ENCODE assay signal across 16 mouse cellular contexts in the genomic region with DNA sequence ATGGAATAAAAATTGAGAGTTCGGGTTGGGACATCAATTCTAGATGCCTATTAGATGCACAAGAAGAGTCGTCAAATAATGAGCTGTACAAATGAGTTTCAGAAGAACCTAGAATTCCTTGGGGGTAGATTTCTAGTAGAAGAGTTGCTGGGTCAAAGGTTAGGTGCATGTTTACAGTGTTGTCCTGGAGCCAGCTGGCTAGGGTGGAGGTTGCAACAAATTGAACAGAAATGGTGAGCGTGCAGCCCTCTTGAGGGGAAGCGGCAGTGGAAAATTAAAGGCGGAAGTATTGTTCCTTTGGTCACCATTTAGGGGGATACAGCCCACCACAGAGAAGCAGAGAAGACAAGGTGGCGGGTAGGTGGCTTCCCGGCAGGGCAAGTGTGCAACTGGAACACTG. TPM values are rescaled to one million over a fixed set of nuclear protein-coding genes. Genes with fewer than 3 reads are reported as not detected.
DNase-seq lines count a peak whose midpoint lies in the region.
"Had no signal": no experiment of that assay in that cellular context is flagged by ENCODE, and none has a peak within 500 bp of the region (broad histone marks: within the 10 kb centered on the region; RNA-seq: fewer than 3 reads in every experiment).

No protein-coding gene starts in this region.

- peak; percentile 33 for DNase-seq in adrenal gland, postnatal 14 days
- no peak for DNase-seq in adrenal gland, postnatal 25 days
- DNase-seq in kidney, postnatal 25 days = peak; percentile 11 to 47
- no peak for DNase-seq in kidney, postnatal 10 days
- DNase-seq in adipocyte (ENCODE audit: low spot score) = peak; percentile 77
- DNase-seq in lung, postnatal 10 days = peak; percentile 79
- no peak for DNase-seq in gastrocnemius, adult 18-20 months (ENCODE audit: low spot score)
- no peak for DNase-seq in embryo, embryonic 11 days
- DNase-seq: cerebellum, adult 11 months; cerebellum, adult 9-11 months; gastrocnemius, postnatal 14 days; heart, adult 11 months; liver, embryonic 13.5 days; right cerebral cortex, adult 18-20 months; thymus, adult 18-20 months; thymus, postnatal 4 days had no signal

RNA-seq across cellular contexts. Expression of a gene that starts 26.8 kb away (rescaled TPM):
- 49.8 and 64.3 TPM in 2 replicates for total RNA-seq in adrenal gland, postnatal 14 days (2021)
- 42.7 and 43.7 TPM in 2 replicates for total RNA-seq in adrenal gland, postnatal 25 days (2021)
- total RNA-seq in gastrocnemius, adult 18-20 months (2021) = 10 to 100 TPM; 13.9 to 17.8 TPM

RNA-seq across cellular contexts. Expression of a gene that starts 36.2 kb away (rescaled TPM):
- total RNA-seq in adrenal gland, postnatal 14 days (2021) = 26.9 and 27.8 TPM in 2 replicates
- total RNA-seq in adrenal gland, postnatal 25 days (2021) = 27.1 and 28.7 TPM in 2 replicates
- total RNA-seq in gastrocnemius, adult 18-20 months (2021) = 10 to 100 TPM; 39.8 to 41.3 TPM

Comparison
In these comparisons a context has a peak if more than half of its experiments do, and no peak if none do; other contexts are left out.
1. DNase-seq: peak in adrenal gland, postnatal 14 days (single experiment), kidney, postnatal 25 days (2 of 2), adipocyte (single experiment) and lung, postnatal 10 days (single experiment); none in adrenal gland, postnatal 25 days (single experiment), kidney, postnatal 10 days (single experiment), gastrocnemius, adult 18-20 months (single experiment) and embryo, embryonic 11 days (single experiment).